Mouse (Mus musculus) myocyte (in vitro differentiated cells): ENCODE data around the gene Gm20388. TPM values are rescaled to one million over a fixed set of nuclear protein-coding genes. Genes with fewer than 3 reads are reported as not detected.
A peak's percentile ranks its signal among the peaks of the same experiment; 100 is the strongest.

ENCODE experiments used
- H3K27me3 ChIP-seq: one replicate; pipeline ENCODE4 v1.6.1; 2011; ENCODE audit not compliant: control insufficient read depth, insufficient read depth, insufficient read length
- H3K36me3 ChIP-seq: one replicate; pipeline ENCODE4 v1.6.1; 2011; ENCODE audit not compliant: control insufficient read depth, insufficient read depth
- H3K4me2 ChIP-seq: one replicate; pipeline ENCODE4 v1.6.1; 2011; ENCODE audit warnings: low read depth, control low read depth
- H3K4me3 ChIP-seq: one replicate; pipeline ENCODE4 v1.5.1; 2011; ENCODE audit warnings: mild to moderate bottlenecking, control low read depth, moderate library complexity
- H3K79me2 ChIP-seq: one replicate; pipeline ENCODE4 v1.6.1; 2011; ENCODE audit not compliant: control insufficient read depth, insufficient read depth
- H3ac ChIP-seq: one replicate; pipeline ENCODE4 v1.6.1; 2011; ENCODE audit not compliant: control insufficient read depth, insufficient read length
- CEBPB ChIP-seq: IDR thresholded peaks from 2 replicates; pipeline ENCODE4 v1.6.1; 2011; ENCODE audit warnings: mild to moderate bottlenecking, moderate library complexity; ENCODE audit not compliant: poor library complexity, insufficient read depth, severe bottlenecking
- E2F4 ChIP-seq: IDR thresholded peaks from one replicate; pipeline ENCODE4 v1.6.1; 2011; ENCODE audit warnings: mild to moderate bottlenecking, control low read depth, moderate library complexity; ENCODE audit not compliant: insufficient read depth
- MAX ChIP-seq: IDR thresholded peaks from one replicate; pipeline ENCODE4 v1.6.1; 2011; ENCODE audit warnings: low read depth, mild to moderate bottlenecking, control low read depth
- MYOD1 ChIP-seq, 3 experiments: IDR thresholded peaks; one replicate each; pipeline ENCODE4 v1.6.1; 2011; ENCODE audit warnings: control low read depth in 2 of 3, low read depth in 2 of 3, mild to moderate bottlenecking in 2 of 3, moderate library complexity in 1 of 3; ENCODE audit not compliant: insufficient read length in 2 of 3, control insufficient read depth in 1 of 3
- MYOG ChIP-seq, 3 experiments: IDR thresholded peaks; one replicate each; pipeline ENCODE4 v1.6.1; 2011; ENCODE audit warnings: control low read depth in 2 of 3, low read depth in 2 of 3, mild to moderate bottlenecking in 2 of 3; ENCODE audit not compliant: insufficient read length in 2 of 3, control insufficient read depth in 1 of 3, insufficient read depth in 1 of 3
- POLR2A ChIP-seq: IDR thresholded peaks from one replicate; pipeline ENCODE4 v1.6.1; 2011; ENCODE audit warnings: low read depth, mild to moderate bottlenecking, control low read depth, moderate library complexity; ENCODE audit not compliant: insufficient read length
- POLR2AphosphoS2 ChIP-seq: IDR thresholded peaks from one replicate; pipeline ENCODE4 v1.6.1; 2011; ENCODE audit warnings: low read depth, control low read depth; ENCODE audit not compliant: insufficient read length
- REST ChIP-seq: IDR thresholded peaks from one replicate; pipeline ENCODE4 v1.6.1; 2011; ENCODE audit warnings: mild to moderate bottlenecking, control low read depth, moderate library complexity; ENCODE audit not compliant: insufficient read depth, insufficient read length
- SRF ChIP-seq: IDR thresholded peaks from one replicate; pipeline ENCODE4 v1.6.1; 2011; ENCODE audit warnings: low read depth; ENCODE audit not compliant: control insufficient read depth, insufficient read length
- TCF12 ChIP-seq: IDR thresholded peaks from one replicate; pipeline ENCODE4 v1.6.1; 2011; ENCODE audit warnings: mild to moderate bottlenecking, control low read depth; ENCODE audit not compliant: poor library complexity, insufficient read depth, severe bottlenecking
- TCF3 ChIP-seq: IDR thresholded peaks from one replicate; pipeline ENCODE4 v1.6.1; 2011; ENCODE audit warnings: low read depth, control low read depth; ENCODE audit not compliant: insufficient read length
- USF1 ChIP-seq: IDR thresholded peaks from one replicate; pipeline ENCODE4 v1.6.1; 2011; ENCODE audit warnings: low read depth, mild to moderate bottlenecking, control low read depth, moderate library complexity
- polyA plus RNA-seq: library from polyadenylated mRNA; unstranded; fragments of >200 nt; fragmentation: generic; extraction: Trizol; gene quantifications from one replicate; pipeline ENCODE4 v1.2.1, GENCODE M21; 2012; ENCODE audit warnings: missing spikeins

Gm20388 gene
- polyA plus RNA-seq, 1 experiment: 15.3 TPM

DNA sequence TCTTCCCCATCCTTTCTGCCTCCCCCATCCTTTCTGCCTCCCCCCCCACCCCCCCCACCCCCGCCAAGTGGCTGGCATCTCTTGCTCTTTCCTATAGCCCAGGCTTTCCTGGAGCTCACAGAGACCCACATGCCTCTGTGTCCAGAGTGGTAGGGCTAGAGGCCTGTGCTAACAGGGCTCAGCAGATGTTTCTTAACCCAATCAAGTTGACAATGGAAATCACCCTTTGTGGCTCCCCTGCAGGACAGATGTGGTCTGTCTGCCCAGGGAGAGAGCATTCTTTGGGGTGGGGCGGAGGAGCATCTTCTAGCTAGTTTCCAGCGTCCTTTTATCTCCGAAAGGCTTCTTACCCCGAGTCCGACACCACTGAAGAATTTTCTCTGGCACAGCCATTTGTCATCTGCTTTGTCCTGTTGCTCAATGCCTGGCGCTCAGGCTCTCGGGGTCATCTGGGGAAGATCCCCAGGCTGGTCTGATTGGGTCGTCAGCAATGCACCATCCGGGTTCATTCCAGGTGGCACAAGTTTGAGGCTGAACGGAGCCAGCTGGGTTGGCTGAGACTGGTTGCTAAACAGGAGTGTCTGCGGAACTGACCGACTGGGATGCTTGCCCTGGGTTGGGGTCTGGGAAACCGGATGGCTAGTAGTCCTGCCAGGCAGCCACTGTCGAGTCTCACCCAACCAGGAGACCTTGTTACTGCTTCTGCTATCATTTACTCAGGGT lies 2157.3 kb downstream of the Gm20388 start:
- Histone ChIP-seq H3K79me2 (no peaks in the 10 kb centered on the region), H3K36me3 (no peaks in the 10 kb centered on the region), H3K4me3 (no peak overlapping the region), H3ac (no peak overlapping the region), H3K27me3 (no peaks in the 10 kb centered on the region), H3K4me2 (no peak overlapping the region)
- TF ChIP-seq TCF3 (no peak), CEBPB (no peak), USF1 (no peak), REST (no peak), POLR2A (no peak), TCF12 (no peak), MAX (no peak), POLR2AphosphoS2 (no peak), MYOD1 (IDR thresholded peaks at IDR 0.05; ENCODE audit: control insufficient read depth in 1 of 3, insufficient read length in 2 of 3, low read depth in 2 of 3) (no peak), MYOG (IDR thresholded peaks at IDR 0.05; ENCODE audit: control insufficient read depth in 1 of 3, insufficient read depth in 1 of 3, insufficient read length in 2 of 3, low read depth in 2 of 3) (no peak), SRF (no peak), E2F4 (no peak)

DNA sequence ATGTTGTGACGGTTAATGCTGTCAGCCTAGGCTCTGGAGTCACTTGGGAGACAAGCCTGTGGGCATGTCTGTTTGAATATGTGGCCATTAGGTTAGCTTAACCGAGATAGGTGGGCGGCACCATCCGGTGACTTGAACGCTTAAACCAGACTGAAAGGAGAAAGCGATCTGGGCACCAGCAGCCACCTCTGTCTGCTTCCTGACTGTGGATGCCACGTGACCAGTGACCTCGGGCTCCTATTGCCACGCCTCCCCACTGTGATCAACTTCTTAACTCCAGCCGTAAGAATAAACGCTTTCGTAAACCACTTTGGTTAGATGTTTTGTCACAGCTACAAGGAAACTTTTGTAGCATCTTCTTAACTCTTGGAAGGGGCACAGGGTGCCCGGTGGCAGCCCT lies 2158.0 kb downstream of the Gm20388 start:
- H3K36me3 ChIP-seq: no peaks in the 10 kb centered on the region
- TF ChIP-seq MAX (no peak), E2F4 (no peak), REST (no peak), TCF3 (no peak), CEBPB (no peak), TCF12 (no peak), MYOD1 (IDR thresholded peaks at IDR 0.05; ENCODE audit: control insufficient read depth in 1 of 3, insufficient read length in 2 of 3, low read depth in 2 of 3) (no peak), MYOG (IDR thresholded peaks at IDR 0.05; ENCODE audit: control insufficient read depth in 1 of 3, insufficient read depth in 1 of 3, insufficient read length in 2 of 3, low read depth in 2 of 3) (no peak)
- no peak overlapping the region for H3K4me3 ChIP-seq
- no peaks in the 10 kb centered on the region for H3K27me3 ChIP-seq
- no peaks in the 10 kb centered on the region for H3K79me2 ChIP-seq
- no peak overlapping the region for H3ac ChIP-seq
- no peak overlapping the region for H3K4me2 ChIP-seq

DNA sequence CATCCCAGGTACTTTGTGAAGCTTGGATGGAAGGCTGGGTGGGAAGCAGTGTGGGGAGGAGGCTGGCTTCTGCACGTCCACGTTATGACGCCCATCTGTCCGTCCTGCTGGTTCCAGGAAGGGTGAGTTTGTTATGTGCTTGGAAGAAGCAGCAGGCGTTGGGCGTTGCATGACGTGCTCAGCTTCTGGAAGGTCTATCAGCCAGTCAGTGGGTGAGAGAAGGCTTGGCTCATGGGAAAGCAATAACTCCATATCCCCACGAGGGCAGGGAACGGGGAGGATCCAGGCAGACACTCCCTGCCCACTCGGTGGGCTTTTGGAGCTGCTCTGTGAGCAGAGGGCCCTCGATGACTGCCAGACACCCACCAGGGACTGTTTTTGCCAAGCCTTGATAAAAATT lies 2158.6 kb downstream of the Gm20388 start:
- Histone ChIP-seq H3K79me2 (no peaks in the 10 kb centered on the region), H3K4me3 (no peak overlapping the region), H3K27me3 (no peaks in the 10 kb centered on the region), H3K4me2 (no peak overlapping the region), H3K36me3 (no peaks in the 10 kb centered on the region), H3ac (no peak overlapping the region)
- no peak for TF ChIP-seq CEBPB
- TF ChIP-seq SRF: no peak
- no peak for TF ChIP-seq TCF3
- TF ChIP-seq MAX: no peak
- no peak for TF ChIP-seq TCF12
- TF ChIP-seq USF1: no peak
- TF ChIP-seq MYOD1 (IDR thresholded peaks at IDR 0.05; ENCODE audit: control insufficient read depth in 1 of 3, insufficient read length in 2 of 3, low read depth in 2 of 3): no peak
- no peak for TF ChIP-seq REST
- TF ChIP-seq POLR2AphosphoS2: no peak
- no peak for TF ChIP-seq POLR2A

DNA sequence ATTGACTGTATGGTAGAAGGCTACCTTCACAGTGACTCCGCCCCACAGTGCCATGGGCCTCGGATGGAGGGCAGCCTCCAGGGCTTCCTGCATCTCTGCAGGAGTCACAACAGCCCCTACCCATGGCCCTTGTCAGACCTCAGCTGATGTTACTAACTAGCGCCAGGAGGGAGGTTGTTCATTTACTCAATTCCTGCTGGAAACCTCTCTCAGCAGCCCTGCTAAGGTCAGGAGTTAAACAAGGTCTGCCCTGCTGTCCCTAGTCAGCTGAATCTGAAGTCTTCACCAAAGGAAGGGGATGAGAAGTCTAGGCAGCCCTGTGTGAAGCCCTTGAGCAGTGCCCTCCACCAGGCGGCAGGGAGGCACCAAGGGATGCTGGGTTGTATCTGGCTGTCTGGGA lies 2160.6 kb downstream of the Gm20388 start:
- Histone ChIP-seq H3K4me2 (no peak overlapping the region), H3K4me3 (no peak overlapping the region), H3K36me3 (no peaks in the 10 kb centered on the region), H3ac (no peak overlapping the region), H3K27me3 (no peaks in the 10 kb centered on the region), H3K79me2 (no peaks in the 10 kb centered on the region)
- no peak for TF ChIP-seq POLR2A
- no peak for TF ChIP-seq MYOD1 (IDR thresholded peaks at IDR 0.05; ENCODE audit: control insufficient read depth in 1 of 3, insufficient read length in 2 of 3, low read depth in 2 of 3)
- no peak for TF ChIP-seq REST
- TF ChIP-seq CEBPB: no peak
- no peak for TF ChIP-seq USF1
- TF ChIP-seq SRF: no peak
- no peak for TF ChIP-seq POLR2AphosphoS2

DNA sequence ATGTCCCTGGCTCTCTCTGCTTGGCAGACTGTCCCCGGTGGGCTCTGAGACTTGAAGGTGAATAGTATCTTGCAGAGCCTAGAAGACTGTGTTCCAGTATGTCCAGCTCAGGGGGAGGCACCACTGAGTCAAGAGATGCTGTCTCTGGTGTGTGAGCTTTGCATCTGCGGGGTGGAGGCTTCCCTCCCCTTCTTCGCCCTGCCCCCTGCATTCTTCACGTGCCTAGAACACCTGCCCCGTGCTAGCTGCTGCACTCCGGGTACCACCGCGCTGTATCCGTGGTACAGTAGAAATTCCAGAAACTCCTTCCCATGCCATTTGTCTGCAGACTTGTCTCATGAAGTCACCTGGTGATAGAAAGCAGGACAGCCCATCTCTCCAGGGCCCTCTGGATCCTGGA lies 2163.3 kb downstream of the Gm20388 start:
- Histone ChIP-seq H3K4me2 (no peak overlapping the region), H3K4me3 (no peak overlapping the region), H3K36me3 (no peaks in the 10 kb centered on the region), H3K27me3 (no peaks in the 10 kb centered on the region), H3K79me2 (no peaks in the 10 kb centered on the region), H3ac (no peak overlapping the region)
- TF ChIP-seq MYOG (IDR thresholded peaks at IDR 0.05; ENCODE audit: control insufficient read depth in 1 of 3, insufficient read depth in 1 of 3, insufficient read length in 2 of 3, low read depth in 2 of 3) (peak in 1 of 3 experiments; percentile 57), REST (no peak)
